Mouse (Mus musculus) liver, embryonic 11.5 days (tissue): ENCODE results near the gene Cited2. TPM values are rescaled to one million over a fixed set of nuclear protein-coding genes. Genes with fewer than 3 reads are reported as not detected.

ENCODE experiments used
- ATAC-seq: fragments of 200-750 bp; cut with Nextera tagmentation; replicated peaks from 2 replicates; pipeline ENCODE4 v1.8.0; 2017; ENCODE audit warnings: moderate number of reproducible peaks, mild to moderate bottlenecking, moderate TSS enrichment, moderate library complexity; ENCODE audit not compliant: low FRiP score
- DNase-seq: peaks from one replicate; pipeline ENCODE4 v3.0.0-alpha.2; 2017; ENCODE audit warnings: low spot score
- H3K27ac ChIP-seq: fragments of 300-500 bp; sonication (generic); 2 replicates; pipeline ENCODE4 v1.5.1; 2014; ENCODE audit warnings: mild to moderate bottlenecking, low read depth, low read length, control low read depth
- H3K27me3 ChIP-seq: fragments of 300-500 bp; sonication (generic); replicated peaks from 2 replicates; pipeline ENCODE4 v1.6.1; 2014; ENCODE audit warnings: low read length, mixed read lengths; ENCODE audit not compliant: control insufficient read depth, insufficient read depth
- H3K36me3 ChIP-seq: fragments of 300-500 bp; sonication (generic); 2 replicates; pipeline ENCODE4 v1.6.1; 2014; ENCODE audit warnings: mild to moderate bottlenecking, low read length, moderate library complexity, mixed read lengths; ENCODE audit not compliant: control insufficient read depth, insufficient read depth
- H3K4me1 ChIP-seq: fragments of 300-500 bp; sonication (generic); replicated peaks from 2 replicates; pipeline ENCODE4 v1.6.1; 2014; ENCODE audit warnings: low read length, mixed read lengths; ENCODE audit not compliant: control insufficient read depth, insufficient read depth
- H3K4me2 ChIP-seq: fragments of 300-500 bp; sonication (generic); 2 replicates; pipeline ENCODE4 v1.6.1; 2014; ENCODE audit warnings: mild to moderate bottlenecking, control low read depth, moderate library complexity
- H3K4me3 ChIP-seq: fragments of 300-500 bp; sonication (generic); 2 replicates; pipeline ENCODE4 v1.5.1; 2014; ENCODE audit warnings: low read depth, low read length, control low read depth
- H3K9ac ChIP-seq: fragments of 300-500 bp; sonication (generic); 2 replicates; pipeline ENCODE4 v1.6.1; 2014; ENCODE audit warnings: low read depth, low read length, control low read depth
- H3K9me3 ChIP-seq: fragments of 300-500 bp; sonication (generic); 2 replicates; pipeline ENCODE4 v1.6.1; 2016; ENCODE audit warnings: low read length, inconsistent platforms, mixed read lengths; ENCODE audit not compliant: control insufficient read depth
- WGBS: fragments of 180-500 bp; shearing (Covaris S2); extraction: QIAGEN DNeasy Blood & Tissue Kit; methylation state at CpG from one replicate; pipeline ENCODE4 v1.1.7; 2014; 5-methylcytosine and 5-hydroxymethylcytosine counted together
- polyA plus RNA-seq: library from polyadenylated mRNA; unstranded; fragments of >200 nt; fragmentation: Nextera tagmentation; extraction: Ambion mirVana; gene quantifications from 2 replicates; pipeline ENCODE4 v1.2.1, GENCODE M21; 2014

Gene Cited2
- polyA plus RNA-seq, 1 experiment from 2014 or later: 50.7 TPM

DNA sequence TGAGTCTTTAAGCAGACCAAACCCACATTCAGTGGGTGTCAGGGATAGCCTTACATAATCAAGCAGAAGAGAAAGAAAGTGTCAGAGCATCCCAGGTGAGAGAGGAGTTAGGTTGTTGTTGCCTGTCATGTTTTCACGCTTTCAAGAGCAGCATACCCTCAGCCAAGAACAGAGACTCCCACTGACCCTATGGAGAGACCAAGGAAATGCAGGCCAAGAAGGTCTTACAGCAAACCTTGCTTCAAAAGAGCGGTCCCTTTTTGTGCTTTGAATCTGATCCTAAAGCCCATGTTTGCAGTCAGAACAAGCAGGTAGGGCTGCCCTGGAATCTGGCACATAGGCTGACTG, 3.3 kb downstream of the Cited2 start:
- peaks cover 8% of the 10 kb centered on the region for H3K4me1 ChIP-seq
- H3K4me3 ChIP-seq: no peak overlapping the region
- H3K27me3 ChIP-seq: no peaks in the 10 kb centered on the region
- H3K36me3 ChIP-seq: peaks cover 3% of the 10 kb centered on the region; the same call in 1 of the 2 replicates
- H3K27ac ChIP-seq: peak overlapping the region; percentile 28; the same call in 1 of the 2 replicates
- 58% methylated on average over 2 of the region's 2 CpGs for WGBS
- no peak overlapping the region for H3K9ac ChIP-seq
- ATAC-seq (no peak), DNase-seq (no peak)
- H3K4me2 ChIP-seq: peak overlapping the region; percentile 45; the same call in 1 of the 2 replicates
- H3K9me3 ChIP-seq: no peaks in the 10 kb centered on the region

DNA sequence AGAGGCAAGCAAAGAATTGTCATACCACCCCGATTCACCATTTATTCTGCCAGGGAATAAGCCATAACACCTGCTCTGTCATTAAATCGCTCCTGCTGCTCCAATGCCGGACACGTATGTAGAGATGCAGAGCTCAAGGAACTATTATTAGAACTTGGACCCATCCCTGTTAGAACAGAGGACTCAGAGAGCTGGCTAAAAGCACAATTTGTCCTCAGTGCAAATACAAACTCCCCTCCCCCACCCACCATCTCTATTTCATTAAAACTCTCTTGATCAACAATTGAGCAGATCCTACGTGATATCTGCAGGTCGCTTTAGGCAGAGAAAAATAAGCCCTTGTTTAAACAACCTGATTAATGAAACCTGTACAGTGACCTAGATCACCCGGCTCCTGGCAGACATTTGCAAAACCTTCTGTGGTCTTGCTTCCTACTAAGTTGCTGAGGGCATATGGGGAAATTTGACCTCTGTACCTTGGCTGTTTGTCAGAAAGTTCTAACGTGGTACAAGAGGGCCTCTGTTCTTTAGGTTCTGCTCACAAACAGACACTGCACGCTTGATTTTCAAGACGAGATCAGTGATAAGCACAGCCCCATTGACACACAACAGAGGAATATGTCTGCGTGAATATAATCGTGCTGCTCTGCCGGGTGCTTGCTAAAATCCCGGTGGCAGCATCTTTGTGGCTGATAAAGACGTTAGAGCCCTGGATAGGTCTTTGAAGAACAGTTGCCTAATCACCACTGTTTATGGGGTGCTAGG, 4.3 kb downstream of the Cited2 start:
- peak; percentile 47 for DNase-seq
- 20% methylated on average over 15 of the region's 15 CpGs for WGBS
- Histone ChIP-seq H3K27ac (peak overlapping the region; percentile 53; the same call in 1 of the 2 replicates), H3K9me3 (no peaks in the 10 kb centered on the region), H3K4me2 (peak overlapping the region; percentile 54), H3K27me3 (no peaks in the 10 kb centered on the region), H3K4me3 (no peak overlapping the region), H3K36me3 (peaks cover 3% of the 10 kb centered on the region; the same call in 1 of the 2 replicates), H3K9ac (no peak overlapping the region), H3K4me1 (peaks cover 8% of the 10 kb centered on the region)
- ATAC-seq: peak; percentile 11; the same call in 1 of the 2 replicates

DNA sequence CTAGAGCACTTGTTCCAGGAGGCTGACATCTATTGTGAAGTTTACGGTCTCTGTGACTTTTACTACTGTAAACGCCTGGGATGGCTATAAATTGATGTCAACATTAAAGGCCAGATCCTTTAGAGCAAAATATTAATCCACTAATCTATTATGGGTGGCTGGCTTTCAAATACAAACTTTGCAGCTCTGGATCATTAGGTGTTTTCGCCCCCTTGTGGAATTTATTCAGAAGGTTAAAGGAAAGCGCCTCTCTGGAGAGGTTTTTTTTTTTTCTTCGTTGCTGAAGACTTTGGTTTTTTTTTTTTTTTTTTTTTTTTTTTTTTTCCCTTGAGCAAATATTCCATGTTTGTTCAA, 4.9 kb downstream of the Cited2 start:
- peak overlapping the region; percentile 53; the same call in 1 of the 2 replicates for H3K27ac ChIP-seq
- peaks cover 3% of the 10 kb centered on the region; the same call in 1 of the 2 replicates for H3K36me3 ChIP-seq
- no peaks in the 10 kb centered on the region for H3K27me3 ChIP-seq
- DNase-seq (no peak), ATAC-seq (no peak)
- no peak overlapping the region for H3K9ac ChIP-seq
- no peak overlapping the region for H3K4me3 ChIP-seq
- H3K9me3 ChIP-seq: no peaks in the 10 kb centered on the region
- H3K4me2 ChIP-seq: peak overlapping the region; percentile 54
- 6% methylated on average over 5 of the region's 5 CpGs for WGBS
- peaks cover 8% of the 10 kb centered on the region for H3K4me1 ChIP-seq

DNA sequence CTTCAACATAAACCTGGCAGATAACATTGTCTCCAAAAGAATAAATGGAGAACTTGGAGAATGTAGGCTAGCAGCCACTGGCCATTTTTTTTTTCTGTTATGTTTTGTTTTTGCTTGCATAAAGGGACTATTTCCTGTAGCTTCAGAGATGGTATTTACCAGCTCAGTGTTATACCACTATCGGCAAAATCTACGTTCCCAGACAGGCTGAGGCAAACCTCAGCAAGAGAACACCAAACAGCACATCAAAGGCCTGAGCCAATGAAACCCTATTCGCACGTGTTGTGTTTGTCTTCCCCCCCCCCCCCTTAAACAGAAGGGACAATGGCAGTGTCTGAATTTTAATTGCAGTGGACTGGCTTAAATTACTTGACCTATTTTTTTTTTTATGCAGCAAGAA, 5.7 kb downstream of the Cited2 start:
- Histone ChIP-seq H3K9ac (no peak overlapping the region), H3K36me3 (peaks cover 3% of the 10 kb centered on the region; the same call in 1 of the 2 replicates), H3K27me3 (no peaks in the 10 kb centered on the region), H3K4me1 (peaks cover 8% of the 10 kb centered on the region), H3K27ac (no peak overlapping the region), H3K9me3 (no peaks in the 10 kb centered on the region), H3K4me3 (no peak overlapping the region), H3K4me2 (no peak overlapping the region)
- no peak for ATAC-seq
- WGBS: 24% methylated on average over 4 of the region's 4 CpGs
- no peak for DNase-seq

GRCm38 (mm10) chr10:17729476-17729875, 6.5 kb downstream of the Cited2 start:
- Histone ChIP-seq H3K4me2 (no peak overlapping the region), H3K9ac (no peak overlapping the region), H3K9me3 (no peaks in the 10 kb centered on the region), H3K4me1 (peaks cover 8% of the 10 kb centered on the region), H3K27ac (no peak overlapping the region), H3K36me3 (no peaks in the 10 kb centered on the region; the same call in 1 of the 2 replicates), H3K4me3 (no peak overlapping the region), H3K27me3 (no peaks in the 10 kb centered on the region)
- 50% methylated on average over 6 of the region's 6 CpGs for WGBS
- DNase-seq (no peak), ATAC-seq (no peak)

- Histone ChIP-seq H3K9ac (no peak overlapping the region), H3K4me2 (no peak overlapping the region), H3K4me1 (no peaks in the 10 kb centered on the region; the same call in 1 of the 2 replicates), H3K27ac (no peak overlapping the region), H3K4me3 (no peak overlapping the region), H3K27me3 (no peaks in the 10 kb centered on the region), H3K9me3 (no peaks in the 10 kb centered on the region), H3K36me3 (no peaks in the 10 kb centered on the region)
- WGBS: 22% methylated on average over 4 of the region's 4 CpGs
- DNase-seq (peak; percentile 56), ATAC-seq (no peak)
These were observed 10.0 kb downstream of the Cited2 start for GRCm38 (mm10) chr10:17733057-17733456.

GRCm38 (mm10) chr10:17742581-17742980, 19.6 kb downstream of the Cited2 start:
- ATAC-seq: no peak
- Histone ChIP-seq H3K4me1 (no peaks in the 10 kb centered on the region), H3K4me2 (no peak overlapping the region), H3K4me3 (no peak overlapping the region), H3K9ac (no peak overlapping the region), H3K27me3 (no peaks in the 10 kb centered on the region), H3K36me3 (no peaks in the 10 kb centered on the region), H3K9me3 (no peaks in the 10 kb centered on the region), H3K27ac (no peak overlapping the region)
- no peak for DNase-seq
- WGBS: 91% methylated on average over 2 of the region's 2 CpGs

DNA sequence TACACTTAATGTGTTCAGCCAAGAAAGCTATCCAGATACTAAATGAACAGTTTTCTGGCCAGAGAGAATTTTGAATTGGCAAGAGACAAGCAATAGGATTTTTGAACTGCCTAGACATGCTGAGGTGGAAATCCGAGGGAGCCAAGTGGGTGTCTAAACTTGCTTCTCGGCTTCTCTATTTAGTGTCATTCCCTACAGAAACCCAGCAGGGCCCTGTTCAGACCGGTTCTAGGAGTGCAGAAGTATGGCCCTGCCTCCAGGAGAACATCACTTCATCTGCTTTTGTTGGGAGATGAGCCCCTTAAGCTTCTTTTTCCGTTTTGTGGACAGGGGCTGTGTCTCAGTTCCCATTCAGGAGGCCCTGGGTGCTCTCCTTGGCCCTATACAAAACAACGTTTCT, 29.5 kb downstream of the Cited2 start:
- DNase-seq (no peak), ATAC-seq (no peak)
- Histone ChIP-seq H3K27ac (no peak overlapping the region), H3K4me1 (no peaks in the 10 kb centered on the region), H3K4me3 (no peak overlapping the region), H3K4me2 (no peak overlapping the region), H3K36me3 (no peaks in the 10 kb centered on the region), H3K9ac (no peak overlapping the region), H3K9me3 (peaks cover 4% of the 10 kb centered on the region; the same call in 1 of the 2 replicates), H3K27me3 (no peaks in the 10 kb centered on the region)
- WGBS: 79% methylated on average over 5 of the region's 5 CpGs

- DNase-seq (no peak), ATAC-seq (no peak)
- Histone ChIP-seq H3K4me1 (no peaks in the 10 kb centered on the region), H3K27ac (no peak overlapping the region), H3K36me3 (no peaks in the 10 kb centered on the region), H3K4me2 (no peak overlapping the region), H3K4me3 (no peak overlapping the region), H3K9me3 (peaks cover 4% of the 10 kb centered on the region; the same call in 1 of the 2 replicates), H3K9ac (no peak overlapping the region), H3K27me3 (no peaks in the 10 kb centered on the region)
- 77% methylated on average over 3 of the region's 3 CpGs for WGBS
These were observed 36.8 kb downstream of the Cited2 start for GRCm38 (mm10) chr10:17759772-17760171.
